Mouse (Mus musculus) megakaryocyte-erythroid progenitor cell, adult 5-6 weeks (primary cell): ENCODE measurements around the gene Olfr504. TPM values are rescaled to one million over a fixed set of nuclear protein-coding genes. Genes with fewer than 3 reads are reported as not detected.
"Not testable (repeated sequence)": the region's sequence is repeated elsewhere in the genome, so short reads cannot be mapped to it uniquely, and the experiment has no call there.

ENCODE experiments used
- ATAC-seq: replicated peaks from 2 replicates; pipeline ENCODE4 v1.8.0; 2016; ENCODE audit warnings: mild to moderate bottlenecking, inconsistent platforms; ENCODE audit not compliant: severe bottlenecking, poor library complexity, low FRiP score, low TSS enrichment
- total RNA-seq, 2 experiments: library from RNA; stranded (forward) in 1 of 2; stranded (reverse) in 1 of 2; fragments of 200-1000, 215-1000 nt in 1 of 2; fragments of >200 nt in 1 of 2; fragmentation: Nextera tagmentation in 1 of 2; gene quantifications; 2 replicates each; pipeline ENCODE4 v1.2.3; 2014 to 2017

Olfr504 gene
- total RNA-seq (2014; fragmentation: Nextera tagmentation) (not detected in 2 replicates), total RNA-seq (2017) (not detected in 2 replicates)

DNA sequence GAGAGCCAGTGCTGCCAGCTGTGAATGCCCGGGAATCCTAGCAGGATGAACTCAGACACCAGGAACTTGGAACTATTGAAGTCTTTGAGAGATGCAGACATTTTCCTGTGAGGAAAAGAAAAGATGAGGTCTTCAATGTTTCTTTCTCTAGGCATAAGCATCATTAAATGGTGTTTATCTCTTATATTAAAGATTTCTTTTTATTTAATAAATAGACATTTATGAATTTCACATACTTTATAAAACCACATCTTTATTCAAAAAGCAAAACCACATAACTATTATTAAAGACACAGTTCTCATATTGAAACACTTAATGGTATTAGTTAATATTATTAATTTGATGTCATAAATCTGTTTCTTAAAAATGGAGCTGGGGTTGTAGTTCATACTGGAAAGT, at the start of gene Olfr504:
Olfr504 (minus strand) TSS at position 101 of the 400 bp plus-strand sequence.
- ATAC-seq, result no peak

DNA sequence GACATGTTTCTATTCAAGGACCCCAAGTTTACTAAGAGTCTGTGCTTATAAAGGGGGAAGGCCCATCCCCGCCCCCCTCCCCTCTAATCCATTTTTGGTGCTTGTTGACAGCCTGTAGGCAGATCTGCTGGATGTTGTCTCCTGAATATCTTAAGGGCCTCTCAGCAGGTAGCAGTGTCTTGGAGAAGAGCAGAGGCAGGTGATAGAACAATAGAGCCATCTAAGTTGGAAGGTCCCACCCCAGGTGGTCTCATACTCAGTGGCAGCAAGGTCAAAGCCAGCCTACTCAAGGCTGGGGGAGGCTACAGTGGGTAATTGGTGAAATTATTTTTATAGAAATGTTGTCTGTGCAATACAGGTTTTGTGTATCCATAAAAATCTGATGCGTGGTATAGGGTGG, 48.5 kb upstream of the Olfr504 start:
- no peak for ATAC-seq

DNA sequence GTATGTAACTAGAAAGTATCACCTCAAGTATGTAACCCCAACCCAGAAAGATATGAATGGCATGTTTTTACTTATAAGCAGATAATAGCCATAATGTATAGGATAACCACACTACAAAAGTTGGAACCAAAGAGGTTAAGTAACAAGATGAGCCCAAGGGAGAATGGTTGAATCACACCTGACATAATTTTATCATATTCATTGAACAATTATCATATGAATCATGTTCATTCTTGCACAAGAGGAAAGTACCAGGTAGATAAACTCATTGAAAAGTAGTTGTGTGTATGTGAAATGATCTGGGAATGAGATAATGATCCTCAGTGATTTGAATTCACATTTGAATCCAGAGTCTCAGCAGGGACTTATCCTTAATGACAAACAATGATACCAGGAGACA, 44.9 kb upstream of the Olfr504 start, which contains the start of gene Olfr506:
Olfr506 (plus strand) TSS at position 301 of the 400 bp plus-strand sequence.
- ATAC-seq, result no peak

DNA sequence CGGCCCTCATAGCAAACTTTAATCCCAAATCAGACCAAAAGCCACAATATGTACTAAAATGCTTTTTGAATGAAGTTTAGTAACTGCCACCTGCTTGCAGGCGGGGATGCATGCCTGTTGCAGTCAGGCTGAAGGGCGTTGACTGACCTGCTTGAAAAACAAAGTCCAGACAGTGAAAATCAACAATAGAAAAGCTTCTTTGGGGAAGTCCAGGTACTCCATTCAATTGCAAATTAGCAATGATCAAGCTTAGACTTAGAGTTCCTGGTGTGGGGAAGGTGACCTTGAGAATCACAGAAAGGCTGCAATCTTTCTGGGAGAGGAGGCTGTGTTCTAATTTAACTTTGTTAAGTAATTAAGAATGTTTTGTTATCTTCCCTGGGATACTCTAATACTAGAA, 36.3 kb upstream of the Olfr504 start:
- ATAC-seq, result not testable (repeated sequence)

DNA sequence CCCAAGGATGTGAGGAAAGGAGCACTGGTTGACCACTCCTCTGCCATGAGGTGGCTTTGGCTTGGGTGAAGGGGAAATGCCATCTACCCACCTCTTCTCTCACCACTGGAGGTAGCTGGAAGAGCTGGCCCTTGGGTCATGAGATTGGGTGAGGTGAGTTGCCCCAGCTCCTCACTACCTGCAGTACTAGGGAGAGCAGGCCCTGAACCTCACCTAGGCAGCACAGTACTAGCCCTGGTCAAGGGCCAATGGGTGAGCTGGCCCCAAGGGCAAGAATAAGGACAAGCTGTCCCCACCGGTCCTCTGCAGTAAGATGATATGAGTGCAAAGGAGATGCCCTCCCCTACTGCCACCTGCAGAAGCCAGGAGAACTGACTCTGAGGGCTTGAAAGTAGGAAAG, 24.2 kb upstream of the Olfr504 start:
- no peak for ATAC-seq

DNA sequence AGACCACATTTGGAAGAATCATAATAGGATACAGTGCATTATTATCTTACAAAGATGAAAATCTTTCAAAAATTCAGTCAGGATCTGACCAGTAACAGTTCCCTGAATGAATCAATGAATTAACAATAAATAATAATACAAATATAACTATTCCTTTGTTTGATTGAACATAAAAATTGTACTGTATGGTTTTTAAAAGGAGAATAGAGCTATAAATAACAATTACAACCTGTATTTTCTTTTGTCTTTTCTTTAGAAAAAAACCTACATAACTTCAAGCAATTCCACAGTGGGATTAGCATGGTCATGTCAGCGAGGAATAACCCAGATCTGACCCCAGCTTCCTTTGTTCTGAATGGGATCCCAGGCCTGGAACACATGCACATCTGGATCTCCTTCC, 21.4 kb downstream of the Olfr504 start, which contains the start of gene Olfr503:
Olfr503 (plus strand) TSS at position 301 of the 400 bp plus-strand sequence.
- ATAC-seq, result not testable (repeated sequence)

DNA sequence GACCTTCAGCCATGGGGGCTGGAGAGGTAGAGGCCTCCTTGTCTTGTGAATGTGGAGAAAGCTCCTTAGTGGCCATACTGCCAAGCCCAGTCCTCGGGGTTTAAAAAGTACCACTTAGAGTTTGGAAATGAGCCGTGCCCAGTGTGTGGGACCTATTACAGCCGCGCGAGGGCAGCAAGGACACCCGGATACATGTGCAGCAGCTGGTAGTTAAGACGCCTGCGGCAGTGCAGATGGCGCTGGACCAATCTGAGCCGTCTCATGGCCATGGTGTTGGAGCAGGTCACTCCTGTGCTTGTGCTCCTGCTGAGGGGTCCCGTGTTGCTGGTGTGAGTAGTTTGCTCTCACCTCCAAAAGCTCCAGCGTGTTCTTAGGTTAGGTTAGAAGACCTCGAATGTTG, 23.2 kb downstream of the Olfr504 start:
- ATAC-seq, result no peak

DNA sequence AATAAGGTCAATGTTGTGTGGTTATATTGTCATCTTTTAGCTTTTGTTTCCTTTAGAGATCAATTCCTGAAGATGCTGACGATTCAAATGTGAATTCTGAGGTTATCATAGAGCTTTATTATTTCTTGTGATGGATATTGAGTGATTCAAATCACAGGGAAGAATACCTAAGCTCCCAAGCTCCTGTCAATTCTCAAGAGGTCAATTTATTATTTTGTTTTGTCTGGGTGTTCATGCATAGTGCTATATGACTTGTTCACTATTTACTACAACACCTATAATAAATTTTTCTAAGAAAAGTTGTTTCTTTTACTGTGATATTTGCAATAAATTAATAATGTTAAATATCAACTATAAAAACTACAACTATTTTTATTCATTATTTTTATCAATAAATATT, 40.6 kb downstream of the Olfr504 start, which contains the start of gene Olfr502:
Olfr502 (minus strand) TSS at position 101 of the 400 bp plus-strand sequence.
- no peak for ATAC-seq

Other genes with a start within 250 kb of the Olfr504 start
- gene Olfr492, start 242.1 kb downstream of the Olfr504 start, total RNA-seq (2014; fragmentation: Nextera tagmentation), result not detected in 2 replicates
- not detected in 2 replicates for gene Olfr492, start 242.1 kb downstream of the Olfr504 start, total RNA-seq (2017)
- gene Olfr493, start 218.8 kb downstream of the Olfr504 start, total RNA-seq (2014; fragmentation: Nextera tagmentation), result not detected in 2 replicates
- not detected in 2 replicates for gene Olfr493, start 218.8 kb downstream of the Olfr504 start, total RNA-seq (2017)
- gene Olfr494, start 200.5 kb downstream of the Olfr504 start, total RNA-seq (2014; fragmentation: Nextera tagmentation), result not detected in 2 replicates
- gene Olfr494, start 200.5 kb downstream of the Olfr504 start, total RNA-seq (2017), result not detected in 2 replicates
- not detected in 2 replicates for gene Olfr495, start 172.6 kb downstream of the Olfr504 start, total RNA-seq (2014; fragmentation: Nextera tagmentation)
- not detected in 2 replicates for gene Olfr495, start 172.6 kb downstream of the Olfr504 start, total RNA-seq (2017)
- gene Olfr497, start 145.4 kb downstream of the Olfr504 start, total RNA-seq (2014; fragmentation: Nextera tagmentation), result not detected in 2 replicates
- not detected in 2 replicates for gene Olfr497, start 145.4 kb downstream of the Olfr504 start, total RNA-seq (2017)
- not detected in 2 replicates for gene Olfr498, start 100.5 kb downstream of the Olfr504 start, total RNA-seq (2014; fragmentation: Nextera tagmentation)
- not detected in 2 replicates for gene Olfr498, start 100.5 kb downstream of the Olfr504 start, total RNA-seq (2017)
- gene Olfr502, start 40.7 kb downstream of the Olfr504 start, total RNA-seq (2014; fragmentation: Nextera tagmentation), result not detected in 2 replicates
- gene Olfr502, start 40.7 kb downstream of the Olfr504 start, total RNA-seq (2017), result not detected in 2 replicates
- not detected in 2 replicates for gene Olfr503, start 21.3 kb downstream of the Olfr504 start, total RNA-seq (2014; fragmentation: Nextera tagmentation)
- not detected in 2 replicates for gene Olfr503, start 21.3 kb downstream of the Olfr504 start, total RNA-seq (2017)
- not detected in 2 replicates for gene Olfr506, start 45.0 kb upstream of the Olfr504 start, total RNA-seq (2014; fragmentation: Nextera tagmentation)
- not detected in 2 replicates for gene Olfr506, start 45.0 kb upstream of the Olfr504 start, total RNA-seq (2017)
- not detected in 2 replicates for gene Olfr507, start 56.0 kb upstream of the Olfr504 start, total RNA-seq (2014; fragmentation: Nextera tagmentation)
- not detected in 2 replicates for gene Olfr507, start 56.0 kb upstream of the Olfr504 start, total RNA-seq (2017)
- gene Olfr508, start 64.2 kb upstream of the Olfr504 start, total RNA-seq (2014; fragmentation: Nextera tagmentation), result not detected in 2 replicates
- not detected in 2 replicates for gene Olfr508, start 64.2 kb upstream of the Olfr504 start, total RNA-seq (2017)
- not detected in 2 replicates for gene Olfr509, start 86.1 kb upstream of the Olfr504 start, total RNA-seq (2014; fragmentation: Nextera tagmentation)
- not detected in 2 replicates for gene Olfr509, start 86.1 kb upstream of the Olfr504 start, total RNA-seq (2017)
- gene Olfr510, start 100.6 kb upstream of the Olfr504 start, total RNA-seq (2014; fragmentation: Nextera tagmentation), result not detected in 2 replicates
- gene Olfr510, start 100.6 kb upstream of the Olfr504 start, total RNA-seq (2017), result not detected in 2 replicates
- not detected in 2 replicates for gene Olfr512, start 147.5 kb upstream of the Olfr504 start, total RNA-seq (2014; fragmentation: Nextera tagmentation)
- not detected in 2 replicates for gene Olfr512, start 147.5 kb upstream of the Olfr504 start, total RNA-seq (2017)
- not detected in 2 replicates for gene Olfr513, start 185.2 kb upstream of the Olfr504 start, total RNA-seq (2014; fragmentation: Nextera tagmentation)
- not detected in 2 replicates for gene Olfr513, start 185.2 kb upstream of the Olfr504 start, total RNA-seq (2017)